Mouse (Mus musculus) cerebellum, adult 2 months (tissue): ENCODE data around the gene Pelo.

ENCODE experiments used
- CTCF ChIP-seq: fragments of 200-500 bp; IDR thresholded peaks from 2 replicates; pipeline ENCODE4 v1.5.1; 2011; ENCODE audit warnings: low read depth, mild to moderate bottlenecking, control low read depth, low read length, moderate library complexity, borderline replicate concordance; ENCODE audit not compliant: insufficient read depth
- POLR2A ChIP-seq: fragments of 200-500 bp; IDR thresholded peaks from 2 replicates; pipeline ENCODE4 v1.6.1; 2011; ENCODE audit warnings: low read length, control low read depth, borderline replicate concordance; ENCODE audit not compliant: insufficient read depth

DNA sequence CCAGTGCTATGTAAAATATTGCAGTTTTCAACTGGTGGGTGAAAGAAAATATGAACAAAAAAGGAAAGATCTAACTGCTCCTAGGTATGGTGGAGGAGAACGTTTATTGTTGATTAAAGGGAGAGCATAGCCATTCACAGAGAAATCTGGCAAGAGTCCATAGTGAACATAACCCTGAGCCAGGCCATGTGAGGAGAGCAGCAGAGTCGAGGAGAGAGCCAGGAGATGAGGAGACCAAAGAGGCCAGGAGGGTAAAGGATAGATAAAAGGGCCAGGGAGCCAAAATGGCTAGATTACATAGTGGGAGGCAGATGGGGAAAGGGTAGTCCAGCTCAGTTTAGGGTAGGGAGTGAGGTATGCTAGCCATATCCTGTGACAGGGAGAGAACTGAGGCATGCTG lies 6.2 kb upstream of the Pelo start:
- TF ChIP-seq CTCF (no peak), POLR2A (no peak)
